Mouse (Mus musculus) embryonic facial prominence, embryonic 11.5 days (tissue): ENCODE results near the gene Nutf2-ps1. TPM values are rescaled to one million over a fixed set of nuclear protein-coding genes. Genes with fewer than 3 reads are reported as not detected.
A peak's percentile ranks its signal among the peaks of the same experiment; 100 is the strongest.
"Not testable (repeated sequence)": the region's sequence is repeated elsewhere in the genome, so short reads cannot be mapped to it uniquely, and the experiment has no call there.

Experiments used
- ATAC-seq: fragments of 200-750 bp; cut with Nextera tagmentation; replicated peaks from 2 replicates; pipeline ENCODE4 v1.8.0; 2017; ENCODE audit warnings: low read depth; ENCODE audit not compliant: insufficient number of reproducible peaks, low FRiP score, low TSS enrichment
- DNase-seq: peaks from one replicate; pipeline ENCODE4 v3.0.0-alpha.2; 2015; ENCODE audit warnings: low spot score
- H3K27ac ChIP-seq: fragments of 300-500 bp; sonication (generic); replicated peaks from 2 replicates; pipeline ENCODE4 v1.5.1; 2014; ENCODE audit warnings: mild to moderate bottlenecking, low read depth, low read length, control low read depth
- H3K27me3 ChIP-seq: fragments of 300-500 bp; sonication (generic); 2 replicates; pipeline ENCODE4 v1.6.1; 2014; ENCODE audit warnings: mild to moderate bottlenecking, low read length, moderate library complexity, mixed read lengths; ENCODE audit not compliant: control insufficient read depth, insufficient read depth
- H3K36me3 ChIP-seq: fragments of 300-500 bp; sonication (generic); replicated peaks from 2 replicates; pipeline ENCODE4 v1.6.1; 2014; ENCODE audit warnings: low read depth, mild to moderate bottlenecking, low read length, moderate library complexity, mixed read lengths; ENCODE audit not compliant: control insufficient read depth, insufficient read depth
- H3K4me1 ChIP-seq: fragments of 300-500 bp; sonication (generic); 2 replicates; pipeline ENCODE4 v1.6.1; 2014; ENCODE audit warnings: low read length, mixed read lengths; ENCODE audit not compliant: control insufficient read depth, insufficient read depth
- H3K4me2 ChIP-seq: fragments of 300-500 bp; sonication (generic); 2 replicates; pipeline ENCODE4 v1.6.1; 2014; ENCODE audit warnings: low read depth, mild to moderate bottlenecking, control low read depth, low read length, moderate library complexity
- H3K4me3 ChIP-seq: fragments of 300-500 bp; sonication (generic); 2 replicates; pipeline ENCODE4 v1.5.1; 2014; ENCODE audit warnings: low read depth, low read length, control low read depth
- H3K9ac ChIP-seq: fragments of 300-500 bp; sonication (generic); replicated peaks from 2 replicates; pipeline ENCODE4 v1.6.1; 2014; ENCODE audit warnings: mild to moderate bottlenecking, control low read depth, low read length
- H3K9me3 ChIP-seq: fragments of 300-500 bp; sonication (generic); replicated peaks from 2 replicates; pipeline ENCODE4 v1.6.1; 2016; ENCODE audit warnings: mild to moderate bottlenecking, low read length, inconsistent platforms, mixed read lengths; ENCODE audit not compliant: control insufficient read depth
- WGBS: fragments of 180-500 bp; shearing (Covaris S2); extraction: QIAGEN DNeasy Blood & Tissue Kit; methylation state at CpG from one replicate; pipeline ENCODE4 v1.1.7; 2014; 5-methylcytosine and 5-hydroxymethylcytosine counted together
- polyA plus RNA-seq: library from polyadenylated mRNA; unstranded; fragments of >200 nt; fragmentation: Nextera tagmentation; extraction: Ambion mirVana; gene quantifications from 2 replicates; pipeline ENCODE4 v1.2.1, GENCODE M21; 2014

The Nutf2-ps1 gene
- polyA plus RNA-seq, result 507 and 549 TPM in 2 replicates

- not testable (repeated sequence) for H3K36me3 ChIP-seq
Measured at GRCm38 (mm10) chr19:53588968-53589367, at the start of gene Nutf2-ps1. Gene Nutf2-ps1, minus strand, starts transcription at chr19:53589068.

GRCm38 (mm10) chr19:53638041-53638440 is 49.2 kb upstream of the Nutf2-ps1 start:
- Histone ChIP-seq H3K27ac (no peak overlapping the region), H3K9me3 (no peaks in the 10 kb centered on the region), H3K4me1 (no peaks in the 10 kb centered on the region), H3K4me3 (no peak overlapping the region), H3K4me2 (no peak overlapping the region), H3K36me3 (peaks cover 11% of the 10 kb centered on the region), H3K27me3 (no peaks in the 10 kb centered on the region), H3K9ac (no peak overlapping the region)
- ATAC-seq (no peak), DNase-seq (peak; percentile 17)
- WGBS, result 85% methylated on average over 2 of the region's 2 CpGs

More at GRCm38 (mm10) chr19:53588968-53589367, at the start of gene Nutf2-ps1:
- DNase-seq, H3K4me2 ChIP-seq, H3K27me3 ChIP-seq, H3K9ac ChIP-seq, H3K4me3 ChIP-seq, H3K27ac ChIP-seq, H3K4me1 ChIP-seq, ATAC-seq, H3K9me3 ChIP-seq: not testable (repeated sequence)
- WGBS, result 96% methylated on average over 7 of the region's 7 CpGs

GRCm38 (mm10) chr19:53621681-53622080 is 32.8 kb upstream of the Nutf2-ps1 start:
- H3K27me3 ChIP-seq, result no peaks in the 10 kb centered on the region
- H3K4me3 ChIP-seq, result no peak overlapping the region
- WGBS, result 95% methylated on average over 13 of the region's 13 CpGs
- H3K27ac ChIP-seq, result no peak overlapping the region
- H3K36me3 ChIP-seq, result no peaks in the 10 kb centered on the region; the same call in 1 of the 2 replicates
- no peak for DNase-seq
- H3K9ac ChIP-seq, result no peak overlapping the region
- H3K9me3 ChIP-seq, result no peaks in the 10 kb centered on the region
- ATAC-seq, result no peak
- no peaks in the 10 kb centered on the region for H3K4me1 ChIP-seq
- no peak overlapping the region for H3K4me2 ChIP-seq

DNA sequence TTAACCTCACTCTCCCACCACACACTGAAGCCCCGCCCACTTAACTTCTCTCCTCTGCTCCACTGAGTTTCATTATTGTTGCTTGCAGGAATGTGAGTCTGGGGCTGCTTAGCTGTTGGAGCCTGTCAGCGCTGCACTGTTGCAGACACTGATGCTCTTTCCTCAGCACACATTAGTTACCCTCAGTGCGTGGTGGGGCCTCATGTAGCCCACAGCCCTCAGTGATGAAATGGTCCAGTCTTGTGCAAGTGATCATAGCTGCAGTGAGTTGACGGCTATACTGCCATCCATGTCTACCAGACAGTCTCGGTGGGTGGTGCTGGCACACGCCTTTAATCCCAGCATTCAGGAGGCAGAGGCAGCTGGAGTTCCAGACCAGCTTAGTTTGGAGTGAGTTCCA is 20.1 kb upstream of the Nutf2-ps1 start:
- Histone ChIP-seq H3K27me3 (no peaks in the 10 kb centered on the region), H3K27ac (no peak overlapping the region), H3K36me3 (no peaks in the 10 kb centered on the region; the same call in 1 of the 2 replicates), H3K9ac (no peak overlapping the region), H3K4me2 (no peak overlapping the region), H3K4me3 (no peak overlapping the region), H3K4me1 (peaks cover 2% of the 10 kb centered on the region; the same call in 1 of the 2 replicates), H3K9me3 (no peaks in the 10 kb centered on the region)
- 76% methylated on average over 6 of the region's 6 CpGs for WGBS
- ATAC-seq (no peak; the same call in 1 of the 2 replicates), DNase-seq (no peak)

GRCm38 (mm10) chr19:53601363-53601655 is 12.4 kb upstream of the Nutf2-ps1 start:
- no peak for ATAC-seq
- H3K27ac ChIP-seq, result no peak overlapping the region
- peak overlapping the region; percentile 96 for H3K9ac ChIP-seq
- no peaks in the 10 kb centered on the region; the same call in 1 of the 2 replicates for H3K4me1 ChIP-seq
- DNase-seq, result no peak
- no peaks in the 10 kb centered on the region; the same call in 1 of the 2 replicates for H3K36me3 ChIP-seq
- 19% methylated on average over 11 of the region's 11 CpGs for WGBS
- H3K4me3 ChIP-seq, result peak overlapping the region; percentile 99
- H3K4me2 ChIP-seq, result peak overlapping the region; percentile 89
- no peaks in the 10 kb centered on the region for H3K9me3 ChIP-seq
- H3K27me3 ChIP-seq, result no peaks in the 10 kb centered on the region

GRCm38 (mm10) chr19:53600549-53601362 is 11.9 kb upstream of the Nutf2-ps1 start:
- peak overlapping the region; percentile 96 for H3K9ac ChIP-seq
- peak overlapping the region; percentile 99 for H3K4me3 ChIP-seq
- peak; percentile 51 for DNase-seq
- H3K36me3 ChIP-seq, result no peaks in the 10 kb centered on the region; the same call in 1 of the 2 replicates
- no peaks in the 10 kb centered on the region for H3K9me3 ChIP-seq
- H3K4me2 ChIP-seq, result peak overlapping the region; percentile 89
- H3K4me1 ChIP-seq, result no peaks in the 10 kb centered on the region; the same call in 1 of the 2 replicates
- H3K27ac ChIP-seq, result peak overlapping the region; percentile 89
- under 1% methylated on average over 78 of the region's 82 CpGs for WGBS
- ATAC-seq, result peak; percentile 54
- no peaks in the 10 kb centered on the region for H3K27me3 ChIP-seq

DNA sequence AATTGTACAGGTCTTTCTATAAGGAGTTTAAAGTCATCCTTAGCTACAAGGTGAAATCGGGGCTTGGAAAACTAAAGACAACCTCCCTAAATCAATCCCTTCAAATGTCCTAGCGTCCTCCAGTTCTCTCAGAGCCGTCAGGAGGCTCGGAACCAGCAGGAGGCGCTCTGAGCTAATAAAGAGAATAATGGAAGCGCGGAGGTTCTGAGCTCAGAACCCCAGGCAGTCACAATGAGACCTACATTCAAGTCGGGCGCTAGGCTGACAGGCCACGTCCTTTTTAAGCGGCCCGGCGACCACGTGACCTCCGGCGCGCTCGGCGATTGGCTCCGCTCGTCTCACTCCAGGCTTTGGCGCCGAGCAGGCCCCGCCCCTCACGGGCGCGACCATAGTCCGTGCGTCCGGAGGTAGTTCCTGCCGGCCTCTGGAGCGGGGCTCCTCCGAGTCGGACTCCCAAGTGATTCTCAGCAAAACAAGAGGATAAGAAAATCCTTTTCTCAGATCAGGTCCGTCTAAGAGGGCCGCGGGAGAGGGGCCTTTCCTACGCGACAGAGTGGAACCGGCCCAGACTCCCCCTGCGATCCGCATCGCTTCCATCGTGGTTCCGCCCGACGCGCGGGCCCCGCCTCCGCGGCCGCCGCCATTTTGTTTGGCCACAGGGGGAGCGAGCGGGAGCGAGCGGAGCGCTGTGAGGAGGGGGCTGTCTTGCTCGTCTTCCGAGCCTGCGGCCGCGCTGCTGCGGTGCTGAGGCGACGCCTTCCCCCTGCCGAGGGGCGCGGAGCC is 11.1 kb upstream of the Nutf2-ps1 start, which contains the start of gene Smc3:
Gene Smc3 (plus strand): TSS at position 642 of the 783 bp plus-strand sequence.
- H3K9me3 ChIP-seq, result no peaks in the 10 kb centered on the region
- H3K4me2 ChIP-seq, result peak within 1 kb of the TSS; percentile 89
- H3K4me3 ChIP-seq, result peak within 1 kb of the TSS; percentile 99
- DNase-seq (peak; percentile 98), ATAC-seq (peak; percentile 95)
- H3K36me3 ChIP-seq, result no peaks in the 10 kb centered on the region; the same call in 1 of the 2 replicates
- H3K4me1 ChIP-seq, result no peaks in the 10 kb centered on the region; the same call in 1 of the 2 replicates
- no peaks in the 10 kb centered on the region for H3K27me3 ChIP-seq
- H3K9ac ChIP-seq, result peak within 1 kb of the TSS; percentile 96
- H3K27ac ChIP-seq, result peak within 1 kb of the TSS; percentile 89
- 1% methylated on average over 70 of the region's 70 CpGs for WGBS
